Mouse (Mus musculus): ENCODE results near the gene Gprc5a. TPM values are rescaled to one million over a fixed set of nuclear protein-coding genes. Genes with fewer than 3 reads are reported as not detected.

The Gprc5a gene
- polyA plus RNA-seq, 1 experiment from 2014 or later: 3.8 TPM

DNA sequence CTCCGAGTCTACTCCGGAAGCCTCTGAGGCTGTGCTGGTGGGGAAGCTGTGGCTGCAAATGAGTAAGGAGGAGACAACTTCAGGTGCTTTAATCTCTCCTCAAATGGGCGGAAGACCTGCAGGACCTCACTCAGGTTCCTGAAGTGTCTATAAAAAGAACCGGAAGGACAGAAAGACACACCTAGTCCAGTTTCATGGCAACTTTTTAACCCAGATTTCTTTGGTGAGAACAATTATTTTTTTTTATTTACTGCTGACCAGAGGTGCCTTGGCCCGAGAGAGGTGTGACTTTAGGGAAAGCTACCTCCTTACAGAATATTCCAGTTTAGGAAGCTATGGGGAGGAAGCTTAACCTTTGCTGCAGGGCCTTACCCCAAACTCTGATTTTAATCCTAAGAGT lies 52.7 kb downstream of the Gprc5a start, which contains the start of gene Gprc5d:
Gprc5d (minus strand) TSS at position 101 of the 400 bp plus-strand sequence.
- 93% methylated on average over 5 of the region's 5 CpGs for WGBS
- H3K36me3 ChIP-seq (replicated peaks): no peaks in the 10 kb centered on the region
- no peak within 1 kb of the TSS for H3K4me3 ChIP-seq
- H3K4me1 ChIP-seq: peaks cover 4% of the 10 kb centered on the region
- H3K27ac ChIP-seq: no peak within 1 kb of the TSS
- no peak for DNase-seq (ENCODE audit: extremely low spot score, low spot score)
- 0 out of 2 replicates have a peak, but pooled peaks cover 8% of the 10 kb centered on the region for H3K27me3 ChIP-seq (ENCODE audit: poor library complexity, severe bottlenecking)
- peaks cover 7% of the 10 kb centered on the region; the same call in 1 of the 2 replicates for H3K9me3 ChIP-seq

DNA sequence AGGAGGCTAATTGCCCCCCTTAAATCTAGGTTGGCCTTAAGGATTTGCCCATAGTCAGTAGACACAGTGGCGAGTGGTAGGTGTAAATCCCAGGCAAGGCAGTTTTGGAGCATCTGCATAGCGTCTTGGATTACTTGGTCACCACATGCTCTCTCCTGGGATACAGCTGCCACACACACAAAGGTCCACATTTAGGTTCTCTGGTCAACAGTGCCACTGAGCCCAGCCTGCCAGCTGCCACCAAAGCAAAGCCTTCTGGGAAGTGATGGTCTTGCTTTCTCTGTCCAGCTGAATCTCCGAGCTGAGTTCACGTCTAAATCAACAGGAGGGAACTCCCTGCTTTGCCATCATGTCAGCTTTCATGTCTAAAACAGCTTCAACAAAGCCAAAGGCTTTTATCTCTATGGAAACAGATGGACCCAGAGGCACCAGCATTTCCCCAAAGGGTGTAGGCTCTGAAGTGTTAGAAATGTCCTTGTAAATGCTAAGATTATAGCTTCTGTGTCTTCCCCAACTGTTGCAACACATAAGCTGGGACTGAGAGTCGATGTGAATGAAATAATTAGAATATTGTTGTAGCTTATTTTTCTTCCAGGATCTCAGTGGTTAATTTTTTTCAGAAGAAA lies 59.4 kb downstream of the Gprc5a start:
- no peak overlapping the region for H3K27ac ChIP-seq
- 76% methylated on average over 5 of the region's 5 CpGs for WGBS
- H3K4me3 ChIP-seq: no peak overlapping the region
- peaks cover 1% of the 10 kb centered on the region; the same call in 1 of the 2 replicates for H3K9me3 ChIP-seq
- DNase-seq (ENCODE audit: extremely low spot score, low spot score): no peak
- no peaks in the 10 kb centered on the region for H3K4me1 ChIP-seq
- H3K36me3 ChIP-seq (replicated peaks): no peaks in the 10 kb centered on the region
- no peaks in the 10 kb centered on the region for H3K27me3 ChIP-seq (ENCODE audit: poor library complexity, severe bottlenecking)

DNA sequence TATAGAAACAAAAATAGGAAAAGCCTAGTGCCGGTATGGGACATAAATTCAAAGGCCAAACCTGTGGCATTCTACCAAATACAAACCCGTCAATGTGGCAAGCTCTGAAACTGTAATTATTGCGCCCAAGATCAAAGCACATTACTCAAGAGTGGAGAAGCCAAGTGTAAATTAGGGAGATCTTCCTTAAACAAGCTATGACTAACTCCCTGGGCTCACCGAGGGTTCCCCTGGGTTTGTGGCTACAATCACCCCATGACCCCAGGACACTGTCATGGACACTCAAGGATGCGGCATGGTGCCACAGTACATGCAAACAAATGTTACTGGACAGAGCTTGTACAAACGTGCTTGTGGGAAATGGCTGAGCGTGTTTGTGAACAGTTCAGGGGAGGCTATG lies 67.6 kb downstream of the Gprc5a start:
- Histone ChIP-seq H3K4me1 (peaks cover 14% of the 10 kb centered on the region), H3K4me3 (no peak overlapping the region), H3K9me3 (no peaks in the 10 kb centered on the region), H3K27me3 (ENCODE audit: poor library complexity, severe bottlenecking) (no peaks in the 10 kb centered on the region), H3K27ac (no peak overlapping the region), H3K36me3 (replicated peaks) (no peaks in the 10 kb centered on the region)
- 88% methylated on average over 7 of the region's 7 CpGs for WGBS
- no peak for DNase-seq (ENCODE audit: extremely low spot score, low spot score)

DNA sequence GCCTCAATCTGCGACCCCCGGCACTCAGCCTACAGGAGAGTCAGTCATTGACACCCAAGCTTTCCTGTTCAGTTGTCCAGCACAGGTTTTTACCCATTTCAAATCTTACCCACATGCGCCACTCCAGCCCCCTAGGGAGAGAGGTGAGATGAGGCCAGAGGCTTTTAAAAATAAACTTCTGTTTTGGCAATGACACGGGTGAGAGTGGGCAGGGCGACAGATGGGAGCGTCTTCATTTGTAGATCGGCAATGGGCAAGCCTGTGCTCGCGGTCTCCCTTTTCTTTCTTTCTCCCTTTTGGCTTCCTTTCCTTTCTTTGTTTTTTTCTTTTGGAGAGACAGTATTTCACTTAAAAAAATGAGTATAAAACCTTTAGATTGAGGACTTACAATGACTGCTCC lies 68.0 kb downstream of the Gprc5a start:
- Histone ChIP-seq H3K4me1 (peaks cover 17% of the 10 kb centered on the region), H3K9me3 (no peaks in the 10 kb centered on the region), H3K4me3 (no peak overlapping the region), H3K27me3 (ENCODE audit: poor library complexity, severe bottlenecking) (no peaks in the 10 kb centered on the region), H3K36me3 (replicated peaks) (no peaks in the 10 kb centered on the region), H3K27ac (no peak overlapping the region)
- 94% methylated on average over 9 of the region's 9 CpGs for WGBS
- no peak for DNase-seq (ENCODE audit: extremely low spot score, low spot score)

Other genes starting within 250 kb of the Gprc5a start
- gene Crebl2, start 235.5 kb upstream of the Gprc5a start, polyA plus RNA-seq (2016; fragmentation: Nextera tagmentation; extraction: Ambion mirVana): 0.86 and 1.1 TPM in 2 replicates
- gene Gpr19, start 167.1 kb upstream of the Gprc5a start, polyA plus RNA-seq (2016; fragmentation: Nextera tagmentation; extraction: Ambion mirVana): 28.7 and 28.8 TPM in 2 replicates
- gene Cdkn1b, start 145.2 kb upstream of the Gprc5a start, polyA plus RNA-seq (2016; fragmentation: Nextera tagmentation; extraction: Ambion mirVana): 17.9 and 19.0 TPM in 2 replicates
- 2.5 and 3.1 TPM in 2 replicates for gene Apold1, start 83.9 kb upstream of the Gprc5a start, polyA plus RNA-seq (2016; fragmentation: Nextera tagmentation; extraction: Ambion mirVana)
- 115 and 116 TPM in 2 replicates for gene Ddx47, start 54.0 kb upstream of the Gprc5a start, polyA plus RNA-seq (2016; fragmentation: Nextera tagmentation; extraction: Ambion mirVana)
- gene Gprc5d, start 52.6 kb downstream of the Gprc5a start, polyA plus RNA-seq (2016; fragmentation: Nextera tagmentation; extraction: Ambion mirVana): 0.11 TPM in 1 of 2 replicates, not detected in the other
- gene Fam234b, start 132.3 kb downstream of the Gprc5a start, polyA plus RNA-seq (2016; fragmentation: Nextera tagmentation; extraction: Ambion mirVana): 23.3 and 25.4 TPM in 2 replicates
- 3.5 and 7.6 TPM in 2 replicates for gene Hebp1, start 132.4 kb downstream of the Gprc5a start, polyA plus RNA-seq (2016; fragmentation: Nextera tagmentation; extraction: Ambion mirVana)
- 0.16 TPM in 1 of 2 replicates, not detected in the other for gene Gsg1, start 188.7 kb downstream of the Gprc5a start, polyA plus RNA-seq (2016; fragmentation: Nextera tagmentation; extraction: Ambion mirVana)
- gene Pbp2, start 244.8 kb downstream of the Gprc5a start, polyA plus RNA-seq (2016; fragmentation: Nextera tagmentation; extraction: Ambion mirVana): not detected in 2 replicates